Mouse (Mus musculus): Measurements from ENCODE around the gene Sdk2.

- TF ChIP-seq POLR2A (IDR thresholded peaks at IDR 0.05; ENCODE audit: low read depth, low read length): no peak
- TF ChIP-seq CTCF (IDR thresholded peaks at IDR 0.05; ENCODE audit: extremely low read depth, insufficient read depth, insufficient read length, insufficient replicate concordance): no peak
Measured at GRCm38 (mm10) chr11:113855661-113856060, 211.2 kb downstream of the Sdk2 start.
